Mouse (Mus musculus) heart, adult 2 months (tissue): ENCODE data around the gene Sema4g. TPM values are rescaled to one million over a fixed set of nuclear protein-coding genes. Genes with fewer than 3 reads are reported as not detected.

Source experiments
- DNase-seq, 2 experiments: peaks; one replicate each; pipeline ENCODE4 v3.0.0; 2021
- H3K27ac ChIP-seq: fragments of 200-600 bp; 2 replicates; pipeline ENCODE4 v1.8.1; 2022
- H3K27me3 ChIP-seq: fragments of 200-500 bp; 2 replicates; pipeline ENCODE4 v1.6.1; 2012; ENCODE audit warnings: mild to moderate bottlenecking, low read length, inconsistent platforms, mixed read lengths; ENCODE audit not compliant: control insufficient read depth, insufficient read depth
- H3K36me3 ChIP-seq: fragments of 200-500 bp; 2 replicates; pipeline ENCODE4 v1.6.1; 2012; ENCODE audit warnings: low read length, inconsistent platforms; ENCODE audit not compliant: control insufficient read depth, insufficient read depth
- H3K4me1 ChIP-seq: fragments of 200-500 bp; 2 replicates; pipeline ENCODE4 v1.6.1; 2011; ENCODE audit warnings: low read length; ENCODE audit not compliant: control insufficient read depth, insufficient read depth
- H3K4me3 ChIP-seq: fragments of 200-600 bp; 2 replicates; pipeline ENCODE4 v1.8.1; 2022
- H3K79me2 ChIP-seq: fragments of 200-500 bp; replicated peaks from 2 replicates; pipeline ENCODE4 v1.6.1; 2012; ENCODE audit warnings: mild to moderate bottlenecking, inconsistent platforms, low read length, moderate library complexity, mixed read lengths; ENCODE audit not compliant: control insufficient read depth, insufficient read depth
- H3K9ac ChIP-seq: fragments of 200-500 bp; 2 replicates; pipeline ENCODE4 v1.6.1; 2012; ENCODE audit warnings: low read depth, mild to moderate bottlenecking, control low read depth, inconsistent platforms, low read length, mixed read lengths
- CTCF ChIP-seq: fragments of 200-600 bp; IDR thresholded peaks from 2 replicates; pipeline ENCODE4 v1.8.1; 2022; ENCODE audit warnings: antibody characterized with exemption, mild to moderate bottlenecking, moderate library complexity
- EP300 ChIP-seq: fragments of 200-500 bp; IDR thresholded peaks from 2 replicates; pipeline ENCODE4 v1.6.1; 2011; ENCODE audit warnings: low read depth, low read length, control low read depth; ENCODE audit not compliant: insufficient read depth
- POLR2A ChIP-seq: fragments of 200-500 bp; IDR thresholded peaks from 2 replicates; pipeline ENCODE4 v1.6.1; 2011; ENCODE audit warnings: mild to moderate bottlenecking, low read depth, low read length, control low read depth; ENCODE audit not compliant: insufficient read depth
- WGBS: fragments of 180-500 bp; shearing (Covaris S2); methylation state at CpG from one replicate; pipeline ENCODE4 v1.1.7; 2018; 5-methylcytosine and 5-hydroxymethylcytosine counted together
- intact Hi-C: fragments of 180-260 bp; cut with DNase I; formaldehyde crosslinking; loops from one replicate; pipeline ENCODE4 v1.15.1; 2025
- polyA plus RNA-seq: library from polyadenylated mRNA; depleted of rRNA; stranded (reverse); fragments of >200 nt; gene quantifications from 2 replicates; pipeline ENCODE4 v1.2.3, GENCODE M21; 2012
- total RNA-seq, 2 experiments: library from RNA; stranded (reverse); gene quantifications; 2 replicates each; pipeline ENCODE4 v1.2.3; 2021

Sema4g gene
- total and polyA plus RNA-seq, 3 experiments = 0.32 to 0.94 (median 0.37) TPM

- peak overlapping the region; percentile 71 for H3K4me3 ChIP-seq
- intact Hi-C loops = loop anchor here (5.0 kb wide), 1 partner anchor 86 kb away; the partner anchor contains the start of gene Slf2
Observed at GRCm38 (mm10) chr19:45017909-45018308, 29.0 kb downstream of the Sema4g start.

GRCm38 (mm10) chr19:45018351-45018831 lies 29.5 kb downstream of the Sema4g start:
- intact Hi-C loops = loop anchor here (5.0 kb wide), 1 partner anchor 86 kb away; the partner anchor contains the start of gene Slf2
- peak overlapping the region; percentile 71 for H3K4me3 ChIP-seq
- peaks cover 22% of the 10 kb centered on the region for H3K4me1 ChIP-seq
- WGBS = 3% methylated on average over 13 of the region's 13 CpGs
- peaks cover 3% of the 10 kb centered on the region for H3K79me2 ChIP-seq
- DNase-seq = peak; percentile 63 to 71
- no peaks in the 10 kb centered on the region for H3K27me3 ChIP-seq
- H3K36me3 ChIP-seq = peaks cover 18% of the 10 kb centered on the region
- H3K9ac ChIP-seq = peak overlapping the region; percentile 98
- H3K27ac ChIP-seq = peak overlapping the region; percentile 94
- TF ChIP-seq EP300 = no peak
- no peak for TF ChIP-seq CTCF
- TF ChIP-seq POLR2A = 0 out of 2 replicates have a peak, but pooled peaks have one; percentile 43

More at GRCm38 (mm10) chr19:45017909-45018308, 29.0 kb downstream of the Sema4g start:
- Histone ChIP-seq H3K36me3 (peaks cover 18% of the 10 kb centered on the region), H3K9ac (peak overlapping the region; percentile 98), H3K27ac (peak overlapping the region; percentile 94), H3K79me2 (peaks cover 3% of the 10 kb centered on the region), H3K27me3 (no peaks in the 10 kb centered on the region), H3K4me1 (peaks cover 22% of the 10 kb centered on the region)
- WGBS = 1% methylated on average over 47 of the region's 48 CpGs
- DNase-seq = peak; percentile 94 to 95
- no peak; the same call in 1 of the 2 replicates for TF ChIP-seq EP300
- TF ChIP-seq CTCF = no peak
- 0 out of 2 replicates have a peak, but pooled peaks have one; percentile 10 for TF ChIP-seq POLR2A

- Histone ChIP-seq H3K79me2 (peaks cover 7% of the 10 kb centered on the region), H3K4me3 (peak overlapping the region; percentile 45), H3K4me1 (peaks cover 18% of the 10 kb centered on the region), H3K27ac (peak overlapping the region; percentile 94), H3K9ac (peak overlapping the region; percentile 29; the same call in 1 of the 2 replicates), H3K36me3 (peaks cover 18% of the 10 kb centered on the region), H3K27me3 (no peaks in the 10 kb centered on the region)
- peak; percentile 73 to 85 for DNase-seq
- TF ChIP-seq EP300 = peak; percentile 95
- TF ChIP-seq POLR2A = no peak
- 17% methylated on average over 6 of the region's 6 CpGs for WGBS
- intact Hi-C loops = no loop called here
Observed at GRCm38 (mm10) chr19:45020348-45020747, 31.4 kb downstream of the Sema4g start.

- 47% methylated on average over 15 of the region's 15 CpGs for WGBS
- Histone ChIP-seq H3K36me3 (peaks cover 21% of the 10 kb centered on the region), H3K4me3 (peak overlapping the region; percentile 11; the same call in 1 of the 2 replicates), H3K79me2 (peaks cover 7% of the 10 kb centered on the region), H3K9ac (peak overlapping the region; percentile 61), H3K27ac (peak overlapping the region; percentile 72), H3K4me1 (peaks cover 18% of the 10 kb centered on the region), H3K27me3 (no peaks in the 10 kb centered on the region)
- no peak for TF ChIP-seq CTCF
- intact Hi-C loops = no loop called here
- peak in 1 of 2 experiments; percentile 14 for DNase-seq
Observed at GRCm38 (mm10) chr19:45021362-45021761, 32.5 kb downstream of the Sema4g start.

- Histone ChIP-seq H3K27ac (no peak overlapping the region), H3K4me1 (peaks cover 27% of the 10 kb centered on the region), H3K79me2 (peaks cover 7% of the 10 kb centered on the region), H3K36me3 (peaks cover 26% of the 10 kb centered on the region), H3K4me3 (no peak overlapping the region), H3K9ac (no peak overlapping the region), H3K27me3 (no peaks in the 10 kb centered on the region)
- TF ChIP-seq EP300 (no peak), POLR2A (no peak), CTCF (no peak)
- intact Hi-C loops = no loop called here
- no peak for DNase-seq
- 75% methylated on average over 11 of the region's 11 CpGs for WGBS
Observed at GRCm38 (mm10) chr19:45023993-45024392, 35.1 kb downstream of the Sema4g start.

- H3K79me2 ChIP-seq = peaks cover 7% of the 10 kb centered on the region
- WGBS = 89% methylated on average over 20 of the region's 20 CpGs
- H3K4me3 ChIP-seq = no peak overlapping the region
- peaks cover 22% of the 10 kb centered on the region for H3K36me3 ChIP-seq
- no peak overlapping the region for H3K27ac ChIP-seq
- DNase-seq = no peak
- no peaks in the 10 kb centered on the region for H3K27me3 ChIP-seq
- no peak overlapping the region; the same call in 1 of the 2 replicates for H3K9ac ChIP-seq
- no peak for TF ChIP-seq EP300
- no peak for TF ChIP-seq CTCF
- TF ChIP-seq POLR2A = no peak
- intact Hi-C loops = no loop called here
- peaks cover 24% of the 10 kb centered on the region for H3K4me1 ChIP-seq
Observed at GRCm38 (mm10) chr19:45024775-45025174, 35.9 kb downstream of the Sema4g start.
